Mouse (Mus musculus) neural tube, embryonic 10.5 days (tissue): ENCODE data around the gene Pnliprp2.

Experiments used
- DNase-seq: peaks from one replicate; pipeline ENCODE4 v3.0.0-alpha.2; 2017; ENCODE audit warnings: low spot score; ENCODE audit errors: extremely low spot score

Gene Pnliprp2

DNA sequence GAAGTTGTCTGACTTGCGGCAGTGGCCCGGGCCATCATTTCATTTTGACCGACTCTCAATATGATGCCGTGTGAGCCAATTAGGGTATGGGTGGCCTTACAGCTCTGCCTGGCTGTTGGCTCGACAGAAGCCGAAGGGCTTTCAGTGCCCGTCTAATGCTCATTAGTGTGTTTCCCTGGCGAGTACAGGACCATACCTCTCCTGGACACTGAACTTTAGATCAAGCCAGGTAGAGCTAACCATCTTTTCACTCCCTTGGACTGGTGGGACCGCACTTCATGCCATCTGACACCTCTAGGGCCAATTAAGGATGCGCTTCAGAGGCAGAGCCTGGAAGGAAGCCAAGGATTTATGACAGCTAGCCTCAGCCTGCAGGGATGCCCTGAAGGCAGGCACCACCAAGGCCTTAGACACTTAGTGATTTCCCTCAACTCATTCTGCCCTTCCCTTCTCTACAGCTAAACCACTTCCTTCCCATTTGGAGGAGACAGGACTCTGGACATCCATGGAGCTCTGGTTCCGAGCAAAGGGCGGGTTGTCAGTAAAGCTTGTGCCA lies 35.7 kb downstream of the Pnliprp2 start:
- DNase-seq, result no peak

DNA sequence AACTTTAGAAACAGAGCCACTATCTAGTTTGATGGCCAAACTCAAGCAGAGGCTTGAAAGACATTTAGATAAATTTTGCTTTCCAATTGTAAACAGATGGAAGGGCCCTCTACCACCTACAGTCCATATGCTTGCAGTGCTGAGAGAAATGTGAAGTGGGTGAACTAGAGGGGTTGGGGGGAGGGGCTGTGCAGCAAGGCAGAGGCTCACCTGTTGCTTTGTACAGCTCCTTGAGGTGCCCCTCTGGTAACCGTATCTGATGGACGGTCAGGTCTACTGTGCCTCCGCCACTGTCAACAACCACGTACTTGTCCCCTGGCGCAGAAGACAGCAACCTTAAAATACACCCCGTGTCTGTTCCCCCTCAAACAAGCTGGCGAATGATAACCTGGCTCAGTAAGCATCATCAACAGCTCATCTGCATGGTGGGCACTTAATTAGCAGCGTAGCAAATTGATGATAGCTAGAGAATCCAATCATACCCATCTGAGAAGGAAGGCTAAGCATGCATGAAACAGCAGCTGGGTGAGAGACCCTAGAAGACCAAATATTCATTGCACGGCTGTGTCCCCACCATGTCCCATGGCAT lies 45.8 kb downstream of the Pnliprp2 start:
- no peak for DNase-seq

DNA sequence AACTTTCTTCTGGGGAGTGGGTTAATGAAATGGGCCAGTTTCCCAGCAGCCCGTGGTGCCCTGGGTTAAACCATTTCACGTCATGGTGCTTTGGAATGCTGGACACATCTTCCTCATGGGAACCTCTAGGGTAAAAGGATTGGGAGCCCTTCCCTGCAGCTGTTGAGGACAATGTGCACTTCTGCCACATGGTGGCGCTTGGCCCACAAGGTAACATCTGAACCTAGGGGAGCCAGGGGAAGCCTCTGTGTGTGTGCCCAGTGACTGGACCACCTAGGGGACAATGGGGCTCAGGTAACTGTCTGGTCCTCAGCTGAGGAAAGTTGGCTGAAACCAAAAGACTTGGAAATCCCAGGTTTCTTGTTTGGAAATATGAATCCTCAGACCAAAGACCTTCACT lies 46.8 kb downstream of the Pnliprp2 start:
- DNase-seq, result peak; percentile 77

DNA sequence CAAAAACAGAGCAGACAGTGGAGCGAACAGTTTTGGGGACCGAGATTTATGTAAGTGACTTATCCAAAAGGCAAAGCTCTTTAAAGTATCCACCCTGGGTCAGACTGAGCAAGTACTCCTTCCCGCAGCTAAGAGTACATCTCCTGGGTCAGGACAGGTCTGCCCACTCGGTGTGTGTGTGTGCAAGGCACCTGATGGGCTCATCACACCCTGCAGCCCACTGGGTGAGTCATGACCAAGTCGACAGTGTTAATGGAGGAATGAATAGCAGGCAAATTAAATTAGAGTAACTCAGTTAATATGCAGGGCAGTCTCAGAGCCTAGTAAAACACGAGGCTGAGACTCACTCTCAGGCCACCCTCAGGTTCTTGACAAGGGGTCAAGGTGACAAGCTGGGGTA lies 49.3 kb downstream of the Pnliprp2 start:
- DNase-seq, result no peak

DNA sequence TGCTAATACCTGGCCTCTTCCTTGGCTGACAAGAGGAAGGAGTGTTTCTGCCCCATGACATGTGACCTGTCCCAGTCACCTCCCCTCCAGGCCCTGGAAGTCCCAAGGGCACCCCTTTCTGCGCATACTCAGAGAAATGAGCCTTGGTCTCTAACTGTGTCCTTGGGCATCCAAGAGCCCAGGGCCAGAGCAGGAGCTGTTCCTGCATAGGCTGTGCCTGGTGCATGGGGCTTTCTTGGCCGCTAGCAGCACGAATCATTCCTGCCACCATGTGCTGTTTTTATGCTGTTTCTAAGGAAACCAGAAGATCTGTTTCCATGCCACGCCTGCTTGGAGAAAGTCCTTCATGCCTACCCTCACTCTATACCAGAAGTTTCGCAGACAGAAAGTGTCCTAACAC lies 51.0 kb downstream of the Pnliprp2 start:
- no peak for DNase-seq

DNA sequence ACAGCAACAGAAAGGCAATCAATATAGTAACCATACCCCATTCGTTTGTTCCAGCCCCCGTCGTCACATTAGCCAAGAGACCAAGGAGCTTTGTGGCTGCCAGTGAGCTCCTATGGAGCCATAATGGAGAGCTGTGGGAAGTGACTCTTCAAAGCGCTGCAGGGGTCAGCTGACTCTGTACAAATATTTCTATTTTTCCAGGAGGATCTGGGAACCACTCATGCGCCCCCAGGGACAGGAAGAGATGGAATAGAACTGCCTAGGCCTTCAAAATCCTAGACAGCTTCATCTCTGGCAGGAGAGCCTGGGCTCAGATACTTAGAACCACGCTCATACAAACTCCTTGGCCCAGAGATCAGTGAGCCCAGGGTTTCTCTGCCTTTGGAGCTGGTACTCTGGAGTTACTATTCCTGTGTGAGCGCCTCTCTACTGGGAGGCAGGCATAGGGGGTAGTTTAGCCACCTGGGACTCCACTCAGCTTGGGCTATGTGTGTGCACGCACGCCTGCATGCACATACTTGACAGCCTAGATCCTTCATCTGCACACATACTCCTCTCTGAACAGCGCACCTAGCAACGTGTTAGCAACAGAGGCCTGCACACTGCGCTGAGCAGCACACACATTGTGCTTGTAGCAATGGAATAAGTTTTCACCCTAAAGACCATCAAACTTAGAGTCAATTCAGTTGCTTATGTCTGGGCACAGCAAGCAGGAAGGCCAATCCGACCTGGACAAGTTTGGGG lies 55.8 kb downstream of the Pnliprp2 start:
- no peak for DNase-seq

DNA sequence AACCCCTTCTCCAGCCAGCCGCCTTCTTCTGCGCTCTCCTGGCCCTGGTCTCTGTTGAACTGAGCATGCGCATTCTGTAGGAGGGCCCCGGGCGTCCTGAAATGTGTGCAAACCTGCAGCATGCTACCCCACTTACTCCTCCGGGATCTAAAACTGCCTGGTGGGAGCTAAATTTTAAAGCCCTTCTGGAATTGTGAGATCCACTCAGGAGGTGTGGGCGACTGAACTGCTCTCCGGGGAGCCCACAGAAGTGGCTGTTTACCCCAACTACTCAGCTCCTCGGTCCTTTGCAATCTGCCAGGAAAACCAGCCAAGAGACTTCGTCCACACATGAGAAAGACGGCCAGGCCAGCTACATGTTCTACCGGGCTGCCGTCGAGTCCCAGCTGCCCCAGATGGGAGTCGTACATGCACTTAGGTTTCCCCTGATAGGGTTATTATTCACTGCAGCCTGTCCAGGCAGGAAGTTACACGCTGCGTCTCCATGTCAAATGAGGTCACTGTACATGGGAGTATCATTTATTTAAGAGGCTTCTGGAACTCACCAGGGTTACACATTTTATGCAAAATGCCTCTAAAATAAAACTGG lies 57.0 kb downstream of the Pnliprp2 start:
- no peak for DNase-seq

DNA sequence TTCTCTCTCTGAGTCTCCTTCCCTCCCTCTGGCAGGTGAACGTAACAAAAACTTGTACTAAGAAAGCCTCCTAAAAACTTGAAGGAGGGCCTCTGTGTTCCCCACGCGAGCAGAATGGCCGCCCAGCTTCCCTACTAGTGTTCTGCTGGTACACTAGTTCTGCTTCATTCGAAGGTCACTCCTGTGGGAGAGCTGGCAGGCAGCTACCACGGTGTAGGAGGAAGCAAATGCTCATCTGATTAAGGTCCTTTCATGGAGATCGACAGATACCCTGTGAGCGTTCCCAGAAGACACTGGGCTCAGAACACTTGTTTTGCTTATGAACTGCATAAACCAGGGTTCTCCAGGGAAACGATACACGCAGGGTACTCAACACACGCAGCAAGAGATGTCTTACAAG lies 57.9 kb downstream of the Pnliprp2 start:
- no peak for DNase-seq

DNA sequence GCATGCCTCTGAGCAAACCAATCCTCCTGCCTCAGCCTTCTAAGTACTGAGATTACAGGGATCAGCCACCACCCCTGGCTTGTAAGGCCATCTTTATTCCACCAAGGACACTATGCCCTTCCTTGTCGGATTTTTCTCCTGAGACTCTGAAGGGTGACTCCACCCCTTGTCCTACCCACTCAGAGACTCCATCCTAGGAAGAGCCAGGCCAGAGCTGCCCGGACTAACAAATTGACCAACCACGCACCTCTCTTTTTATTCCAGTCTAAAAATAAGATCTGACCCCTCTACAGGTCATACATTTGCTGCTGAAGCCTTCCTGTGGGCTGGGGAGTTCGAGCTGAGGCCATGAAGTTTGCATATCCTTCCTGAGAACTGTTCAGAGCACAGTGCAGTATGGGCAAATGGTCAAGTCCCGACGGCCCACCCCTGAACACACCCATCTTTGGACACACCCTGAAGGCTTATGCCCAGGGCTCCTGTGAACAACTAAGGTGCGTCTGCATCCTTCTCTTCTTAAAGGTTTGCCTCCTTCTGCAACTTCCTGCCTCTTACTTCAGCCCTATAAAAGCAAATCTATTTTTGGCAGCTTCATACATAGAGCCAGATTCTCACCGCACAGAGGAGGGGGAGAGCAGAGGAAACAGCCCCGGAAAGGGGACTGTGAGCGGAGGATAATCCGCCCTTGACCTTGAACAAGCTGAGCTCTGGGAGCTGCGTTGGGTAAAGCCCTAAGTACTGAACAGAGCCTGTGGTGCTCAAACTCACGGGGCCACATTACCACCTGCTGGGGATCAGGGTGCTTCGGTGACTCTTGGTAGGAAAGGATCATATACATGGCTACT lies 59.3 kb downstream of the Pnliprp2 start:
- no peak for DNase-seq

DNA sequence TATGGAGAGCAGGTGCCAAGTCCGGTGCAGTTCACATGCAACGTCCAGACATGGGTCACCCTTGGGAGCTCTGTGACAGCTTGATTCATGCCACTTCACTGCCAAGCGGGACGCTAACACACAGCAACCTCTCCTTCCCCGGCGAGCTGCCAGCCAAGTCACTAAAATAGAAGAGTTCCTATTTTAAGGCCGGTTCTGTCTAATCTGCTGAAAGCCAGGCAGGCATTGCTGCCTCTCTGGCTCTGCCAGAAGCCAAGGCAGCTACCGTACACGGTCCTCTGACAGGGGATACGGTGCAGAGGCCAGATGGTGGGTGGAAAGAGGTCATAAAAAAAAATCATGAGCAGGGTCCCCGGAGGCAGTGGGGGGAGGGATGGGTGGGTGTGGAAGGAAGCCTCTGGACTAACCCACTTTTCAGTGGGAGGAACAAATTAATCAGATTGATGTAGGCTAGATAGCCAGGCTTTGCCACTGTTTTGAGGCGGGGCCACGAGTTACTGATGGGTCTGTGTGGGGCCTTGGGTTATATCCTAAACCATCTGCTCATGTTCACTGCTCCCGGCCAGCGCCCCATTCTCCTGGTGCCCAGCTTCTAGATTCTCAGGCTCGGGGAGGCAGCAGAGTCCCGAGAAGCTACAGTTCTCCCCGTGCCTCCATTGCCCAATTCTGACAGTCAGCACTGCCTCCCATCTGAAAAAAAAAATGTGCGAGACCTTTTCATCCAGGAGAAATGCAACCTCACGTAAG lies 63.1 kb downstream of the Pnliprp2 start:
- DNase-seq, result no peak

DNA sequence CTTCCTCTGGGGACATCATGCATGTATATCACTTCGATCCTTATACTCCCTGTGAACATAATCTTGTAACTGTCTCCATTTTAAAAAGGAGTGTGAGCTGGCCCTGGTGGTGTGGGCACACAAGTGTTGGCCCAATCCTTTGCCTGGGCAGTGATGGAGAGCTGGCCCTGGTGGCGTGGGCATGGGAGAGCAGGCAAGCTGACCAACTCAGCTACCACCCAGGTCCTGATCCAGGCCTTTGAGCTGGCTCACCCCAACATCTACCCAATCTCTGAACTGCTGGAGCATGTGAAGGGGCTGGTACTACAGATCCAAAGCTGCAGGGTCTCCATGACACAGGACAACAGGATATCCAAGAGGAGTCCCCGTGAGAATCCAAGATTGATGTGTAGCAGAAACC lies 63.8 kb downstream of the Pnliprp2 start:
- DNase-seq, result no peak

DNA sequence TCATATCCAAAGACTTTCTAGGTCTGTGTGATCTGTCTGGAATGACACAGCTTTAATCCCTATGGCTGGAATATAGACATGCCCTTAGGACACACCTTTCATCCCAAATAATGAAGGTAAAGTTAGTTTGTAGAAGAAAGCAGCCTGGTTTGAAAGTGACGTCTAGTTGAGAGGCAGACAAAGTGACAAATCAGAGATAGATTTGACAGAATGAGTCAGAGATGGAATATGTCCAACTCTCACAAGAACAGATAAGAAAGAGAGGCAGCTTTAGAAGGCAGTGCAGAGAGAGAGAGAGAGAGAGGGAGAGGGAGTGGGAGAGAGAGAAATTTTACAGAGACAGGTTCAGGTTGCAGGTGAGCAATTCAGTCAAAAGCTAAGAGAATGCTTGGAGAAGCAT lies 64.8 kb downstream of the Pnliprp2 start:
- DNase-seq, result no peak
